Mouse (Mus musculus) ES-E14 (cell line): ENCODE measurements around the gene Myh3.

ENCODE experiments used
- CHD2 ChIP-seq: IDR thresholded peaks from 2 replicates; pipeline ENCODE4 v1.6.1; 2014; ENCODE audit warnings: mild to moderate bottlenecking, low read depth, low read length, inconsistent platforms
- HCFC1 ChIP-seq: IDR thresholded peaks from 2 replicates; pipeline ENCODE4 v1.6.1; 2012; ENCODE audit warnings: low read length, inconsistent platforms, borderline replicate concordance; ENCODE audit not compliant: insufficient read depth
- MAFK ChIP-seq: IDR thresholded peaks from 2 replicates; pipeline ENCODE4 v1.6.1; 2014; ENCODE audit warnings: mild to moderate bottlenecking, low read depth, low read length, inconsistent platforms; ENCODE audit not compliant: insufficient read depth
- ZNF384 ChIP-seq: IDR thresholded peaks from 2 replicates; pipeline ENCODE4 v1.6.1; 2012; ENCODE audit warnings: low read depth, low read length, inconsistent platforms

GRCm38 (mm10) chr11:67106973-67107372, 28.9 kb downstream of the Myh3 start:
- no peak for TF ChIP-seq CHD2
- no peak for TF ChIP-seq ZNF384
- TF ChIP-seq MAFK, result no peak
- no peak for TF ChIP-seq HCFC1
